Mouse (Mus musculus): ENCODE data around the gene Nkain2.

- TF ChIP-seq CTCF (IDR thresholded peaks at IDR 0.05; ENCODE audit: insufficient read depth, low read depth, low read length) = no peak
- TF ChIP-seq POLR2A (IDR thresholded peaks at IDR 0.05; ENCODE audit: insufficient read depth, low read depth, low read length) = no peak
Measured at GRCm38 (mm10) chr10:32738989-32739388, 151.3 kb downstream of the Nkain2 start.

Measured in olfactory bulb, adult 2 months (tissue).